Mouse (Mus musculus): ENCODE results near the gene Hbq1b. TPM values are rescaled to one million over a fixed set of nuclear protein-coding genes. Genes with fewer than 3 reads are reported as not detected.
"Not testable (repeated sequence)": the region's sequence is repeated elsewhere in the genome, so short reads cannot be mapped to it uniquely, and the experiment has no call there.

Hbq1b gene
- polyA plus RNA-seq, 1 experiment, result 1.9 TPM

DNA sequence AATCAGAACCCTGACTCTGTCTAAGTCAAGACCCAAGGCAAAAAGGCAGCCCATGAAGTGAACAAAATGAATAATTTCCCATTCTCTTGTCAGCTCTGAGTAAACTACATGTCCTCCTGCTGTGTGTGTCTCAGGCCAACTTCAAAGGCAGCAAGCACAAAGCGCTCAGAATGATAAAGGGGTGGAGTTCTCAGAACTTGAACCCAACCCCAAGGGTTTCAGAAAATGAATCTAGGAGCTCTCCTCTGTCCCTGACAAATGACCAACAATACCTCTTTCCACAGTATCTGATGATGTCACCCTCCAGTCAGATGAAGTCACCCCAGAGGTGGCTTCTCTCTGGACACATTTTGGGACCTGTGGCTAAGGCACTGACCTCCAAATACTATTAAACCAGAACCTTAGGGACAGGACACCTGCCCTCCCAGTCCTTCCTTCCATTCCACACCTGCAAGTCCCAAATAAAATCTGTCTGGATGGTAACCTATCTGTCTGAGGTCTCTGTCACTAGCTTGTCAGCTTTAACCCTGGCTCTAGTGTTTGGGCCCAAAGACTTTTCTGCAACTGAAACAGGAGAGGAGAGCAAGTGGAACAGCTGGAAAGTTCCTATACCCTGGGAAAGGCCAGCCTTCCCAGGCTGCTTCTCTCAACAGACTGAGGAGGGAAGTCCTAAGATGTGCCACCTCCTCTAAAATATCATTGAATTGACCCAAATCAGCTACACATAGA, 5.2 kb upstream of the Hbq1b start:
- Histone ChIP-seq H3K4me1 (ENCODE audit: control insufficient read depth, insufficient read depth, low read length) (no peaks in the 10 kb centered on the region), H3K27ac (ENCODE audit: insufficient read depth, low read length) (no peak overlapping the region), H3K4me3 (ENCODE audit: insufficient read depth, low read length) (no peak overlapping the region)
- TF ChIP-seq POLR2A (IDR thresholded peaks at IDR 0.05; ENCODE audit: extremely low read depth, insufficient read depth, low read length) (no peak), CTCF (IDR thresholded peaks at IDR 0.05; ENCODE audit: extremely low read depth, insufficient read depth, low read length) (no peak)

DNA sequence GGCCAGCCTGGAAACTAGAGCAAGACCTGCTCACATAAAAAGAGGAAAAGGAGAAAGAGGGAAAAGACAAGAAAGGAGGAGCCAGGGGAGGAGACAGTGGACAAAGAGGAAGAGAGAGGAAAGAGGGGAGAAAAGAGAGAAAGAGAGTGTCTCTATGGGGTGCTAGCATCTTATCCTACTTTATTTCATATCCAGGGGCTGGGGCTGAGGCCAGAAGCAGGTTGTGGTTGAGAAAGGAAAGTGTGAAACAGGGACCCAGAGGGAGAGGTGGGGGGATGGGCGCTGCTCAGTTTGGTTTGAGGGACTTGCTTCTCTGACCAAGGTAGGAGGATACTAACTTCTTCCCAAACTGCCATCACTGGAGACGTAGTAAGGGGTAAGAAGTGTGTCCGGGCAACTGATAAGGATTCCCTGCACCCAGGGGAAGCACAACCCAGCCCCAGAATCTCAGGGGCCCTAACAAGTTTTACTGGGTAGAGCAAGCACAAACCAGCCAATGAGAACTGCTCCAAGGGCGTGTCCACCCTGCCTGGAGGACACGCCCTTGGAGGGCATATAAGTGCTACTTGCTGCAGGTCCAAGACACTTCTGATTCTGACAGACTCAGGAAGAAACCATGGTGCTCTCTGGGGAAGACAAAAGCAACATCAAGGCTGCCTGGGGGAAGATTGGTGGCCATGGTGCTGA, 3.5 kb upstream of the Hbq1b start, which contains the start of gene Hba-a1:
Hba-a1 (plus strand) TSS at position 421 of the 687 bp plus-strand sequence.
- not testable (repeated sequence) for H3K27ac ChIP-seq (ENCODE audit: insufficient read depth, low read length); H3K4me3 ChIP-seq (ENCODE audit: insufficient read depth, low read length)

DNA sequence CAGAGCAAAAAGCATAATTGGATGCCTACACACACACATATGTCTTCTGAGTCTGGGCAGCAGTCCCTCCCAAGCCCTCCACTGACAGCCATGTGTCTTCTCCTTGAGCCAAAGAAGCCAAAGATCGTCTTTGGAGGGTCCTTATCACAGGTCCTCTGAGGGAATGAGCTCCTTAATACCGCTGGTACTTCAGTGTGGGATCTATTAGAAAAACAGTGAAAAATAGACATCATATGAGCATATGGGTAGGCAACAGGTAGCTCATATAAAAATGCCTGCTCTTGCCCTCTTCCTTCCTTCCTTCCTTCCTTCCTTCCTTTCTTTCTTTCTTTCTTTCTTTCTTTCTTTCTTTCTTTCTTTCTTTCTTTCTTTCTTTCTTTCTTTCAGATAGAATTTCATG, 2.2 kb upstream of the Hbq1b start:
- not testable (repeated sequence) for H3K4me3 ChIP-seq (ENCODE audit: insufficient read depth, low read length); H3K4me1 ChIP-seq (ENCODE audit: control insufficient read depth, insufficient read depth, low read length); H3K27ac ChIP-seq (ENCODE audit: insufficient read depth, low read length)

More for the DNA sequence above, 3.5 kb upstream of the Hbq1b start, which contains the start of gene Hba-a1:
- H3K4me1 ChIP-seq (ENCODE audit: control insufficient read depth, insufficient read depth, low read length), result not testable (repeated sequence)

DNA sequence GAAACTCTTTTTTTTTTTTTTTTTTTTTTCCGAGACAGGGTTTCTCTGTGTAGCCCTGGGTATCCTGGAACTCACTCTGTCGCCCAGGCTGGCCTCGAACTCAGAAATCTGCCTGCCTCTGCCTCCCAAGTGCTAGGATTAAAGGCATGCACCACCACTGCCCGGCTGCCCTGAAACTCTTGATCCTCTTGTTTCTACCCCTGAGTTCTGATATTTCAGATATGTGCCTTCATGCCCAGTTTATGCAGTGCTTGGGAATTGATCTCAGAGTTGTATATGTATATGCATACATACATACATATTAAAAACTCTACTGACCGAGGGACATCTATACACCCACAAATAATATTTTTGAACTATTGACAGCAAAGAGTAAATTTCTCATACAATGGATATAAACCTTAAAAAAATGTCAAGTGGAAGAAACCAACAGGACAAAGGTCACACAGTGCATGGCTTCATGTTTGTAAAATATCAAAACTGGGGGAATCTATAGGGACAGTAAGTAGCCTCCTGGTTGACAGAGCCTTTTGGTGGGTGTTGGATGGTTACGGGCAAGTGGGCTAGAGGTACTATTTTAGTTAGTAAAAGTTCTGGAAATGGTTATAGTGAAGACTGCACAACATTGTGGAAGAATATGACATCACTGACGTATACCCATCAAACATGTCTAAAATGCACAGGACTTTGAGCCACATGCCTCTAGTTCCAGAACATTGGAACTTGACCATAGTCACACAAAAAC, 1.6 kb upstream of the Hbq1b start:
- no peaks in the 10 kb centered on the region for H3K4me1 ChIP-seq (ENCODE audit: control insufficient read depth, insufficient read depth, low read length)
- H3K27ac ChIP-seq (ENCODE audit: insufficient read depth, low read length), result no peak overlapping the region
- no peak for TF ChIP-seq CTCF (IDR thresholded peaks at IDR 0.05; ENCODE audit: extremely low read depth, insufficient read depth, low read length)
- TF ChIP-seq POLR2A (IDR thresholded peaks at IDR 0.05; ENCODE audit: extremely low read depth, insufficient read depth, low read length), result no peak
- no peak overlapping the region for H3K4me3 ChIP-seq (ENCODE audit: insufficient read depth, low read length)

DNA sequence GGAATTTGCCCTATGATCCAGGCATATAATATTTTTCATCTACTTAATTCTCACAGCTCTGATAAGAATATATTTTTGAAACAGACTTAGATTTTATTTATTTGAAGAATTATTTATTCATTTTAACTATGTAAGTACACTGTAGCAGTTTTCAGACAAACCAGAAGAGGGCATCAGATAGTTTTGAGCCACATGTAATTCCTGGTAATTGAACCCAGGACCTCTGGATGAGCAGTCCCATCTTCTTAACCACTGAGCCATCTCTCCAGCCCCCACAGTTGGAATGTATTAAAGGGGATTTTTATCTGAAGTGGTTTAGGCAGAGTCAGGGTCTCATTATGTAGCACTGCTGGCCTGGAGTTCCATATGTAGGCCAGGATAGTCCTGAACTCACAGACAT, 878 bp upstream of the Hbq1b start:
- not testable (repeated sequence) for H3K4me3 ChIP-seq (ENCODE audit: insufficient read depth, low read length); H3K4me1 ChIP-seq (ENCODE audit: control insufficient read depth, insufficient read depth, low read length); H3K27ac ChIP-seq (ENCODE audit: insufficient read depth, low read length)

DNA sequence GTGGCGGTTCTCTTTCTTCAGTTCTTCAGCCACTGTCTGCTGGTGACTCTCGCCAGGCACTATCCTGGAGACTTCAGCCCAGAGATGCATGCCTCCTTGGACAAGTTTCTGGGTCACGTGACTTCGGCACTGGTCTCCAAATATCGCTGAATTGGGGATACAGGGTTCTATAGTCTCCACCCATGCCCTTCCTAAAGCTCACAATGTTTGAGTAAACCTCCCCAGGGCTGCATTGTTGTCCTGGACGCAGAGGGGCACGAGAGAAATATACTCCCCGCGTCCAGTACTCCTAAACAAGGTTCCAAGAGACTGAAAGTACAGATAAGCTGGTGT, 694 bp downstream of the Hbq1b start:
- Histone ChIP-seq H3K27ac (ENCODE audit: insufficient read depth, low read length) (no peak overlapping the region), H3K4me3 (ENCODE audit: insufficient read depth, low read length) (peak overlapping the region; percentile 35; the same call in 1 of the 2 replicates), H3K4me1 (ENCODE audit: control insufficient read depth, insufficient read depth, low read length) (no peaks in the 10 kb centered on the region)
- no peak for TF ChIP-seq CTCF (IDR thresholded peaks at IDR 0.05; ENCODE audit: extremely low read depth, insufficient read depth, low read length)
- no peak for TF ChIP-seq POLR2A (IDR thresholded peaks at IDR 0.05; ENCODE audit: extremely low read depth, insufficient read depth, low read length)

DNA sequence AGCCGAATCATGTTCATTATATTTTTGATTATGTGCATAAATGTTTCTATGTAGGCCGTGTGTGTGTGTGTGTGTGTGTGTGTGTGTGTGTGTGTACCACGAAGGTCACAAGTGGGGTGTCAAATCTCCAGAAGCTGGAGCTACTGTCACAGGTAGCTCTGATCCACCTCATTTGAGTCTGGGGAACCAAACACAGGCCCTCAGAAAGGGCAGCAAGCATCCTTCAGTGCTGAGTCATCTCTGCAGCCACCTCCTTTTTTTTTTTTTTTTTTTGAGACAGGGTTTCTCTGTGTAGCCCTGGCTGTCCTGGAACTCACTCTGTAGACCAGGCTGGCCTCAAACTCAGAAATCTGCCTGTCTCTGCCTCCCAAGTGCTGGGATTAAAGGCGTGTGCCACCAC, 6.1 kb downstream of the Hbq1b start:
- not testable (repeated sequence) for H3K4me3 ChIP-seq (ENCODE audit: insufficient read depth, low read length); H3K4me1 ChIP-seq (ENCODE audit: control insufficient read depth, insufficient read depth, low read length); H3K27ac ChIP-seq (ENCODE audit: insufficient read depth, low read length)

DNA sequence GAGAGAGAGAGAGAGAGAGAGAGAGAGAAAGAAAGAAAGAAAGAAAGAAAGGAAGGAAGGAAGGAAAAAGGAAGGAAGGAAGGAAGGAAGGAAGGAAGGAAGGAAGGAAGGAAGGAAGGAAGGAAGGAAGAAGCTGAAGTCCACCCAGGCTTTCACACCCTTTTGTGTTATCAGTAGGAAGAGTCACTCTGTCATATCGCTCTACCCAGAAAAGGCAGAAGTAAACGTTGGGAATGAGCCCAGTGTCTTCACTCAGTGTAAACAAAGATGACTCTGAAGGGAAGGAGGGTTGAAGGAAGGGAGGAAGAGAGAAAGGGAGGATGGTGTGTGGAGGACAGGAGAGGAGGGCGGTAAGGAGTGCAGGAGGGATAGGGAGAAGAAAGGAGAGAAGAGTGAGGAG, 6.7 kb downstream of the Hbq1b start:
- H3K4me3 ChIP-seq (ENCODE audit: insufficient read depth, low read length); H3K4me1 ChIP-seq (ENCODE audit: control insufficient read depth, insufficient read depth, low read length); H3K27ac ChIP-seq (ENCODE audit: insufficient read depth, low read length): not testable (repeated sequence)

DNA sequence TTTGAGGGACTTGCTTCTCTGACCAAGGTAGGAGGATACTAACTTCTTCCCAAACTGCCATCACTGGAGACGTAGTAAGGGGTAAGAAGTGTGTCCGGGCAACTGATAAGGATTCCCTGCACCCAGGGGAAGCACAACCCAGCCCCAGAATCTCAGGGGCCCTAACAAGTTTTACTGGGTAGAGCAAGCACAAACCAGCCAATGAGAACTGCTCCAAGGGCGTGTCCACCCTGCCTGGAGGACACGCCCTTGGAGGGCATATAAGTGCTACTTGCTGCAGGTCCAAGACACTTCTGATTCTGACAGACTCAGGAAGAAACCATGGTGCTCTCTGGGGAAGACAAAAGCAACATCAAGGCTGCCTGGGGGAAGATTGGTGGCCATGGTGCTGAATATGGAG, 9.4 kb downstream of the Hbq1b start, which contains the start of gene Hba-a2:
Hba-a2 (plus strand) TSS at position 287 of the 400 bp plus-strand sequence.
- not testable (repeated sequence) for H3K4me3 ChIP-seq (ENCODE audit: insufficient read depth, low read length); H3K27ac ChIP-seq (ENCODE audit: insufficient read depth, low read length); H3K4me1 ChIP-seq (ENCODE audit: control insufficient read depth, insufficient read depth, low read length)

DNA sequence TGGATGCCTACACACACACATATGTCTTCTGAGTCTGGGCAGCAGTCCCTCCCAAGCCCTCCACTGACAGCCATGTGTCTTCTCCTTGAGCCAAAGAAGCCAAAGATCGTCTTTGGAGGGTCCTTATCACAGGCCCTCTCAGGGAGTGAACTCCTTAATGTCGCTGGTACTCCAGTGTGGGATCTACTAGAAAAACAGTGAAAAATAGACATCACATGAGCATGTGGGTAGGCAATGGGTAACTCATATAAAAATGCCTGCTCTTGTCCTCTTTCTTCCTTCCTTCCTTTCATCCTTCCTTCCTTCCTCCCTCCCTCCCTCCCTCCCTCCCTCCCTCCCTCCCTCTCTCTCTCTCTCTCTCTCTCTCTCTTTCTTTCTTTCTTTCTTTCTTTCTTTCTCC, 10.7 kb downstream of the Hbq1b start:
- H3K4me1 ChIP-seq (ENCODE audit: control insufficient read depth, insufficient read depth, low read length); H3K27ac ChIP-seq (ENCODE audit: insufficient read depth, low read length); H3K4me3 ChIP-seq (ENCODE audit: insufficient read depth, low read length): not testable (repeated sequence)
